Mouse (Mus musculus): ENCODE data around the gene Spn.
"Not testable (repeated sequence)": the region's sequence is repeated elsewhere in the genome, so short reads cannot be mapped to it uniquely, and the experiment has no call there.

The Spn gene

DNA sequence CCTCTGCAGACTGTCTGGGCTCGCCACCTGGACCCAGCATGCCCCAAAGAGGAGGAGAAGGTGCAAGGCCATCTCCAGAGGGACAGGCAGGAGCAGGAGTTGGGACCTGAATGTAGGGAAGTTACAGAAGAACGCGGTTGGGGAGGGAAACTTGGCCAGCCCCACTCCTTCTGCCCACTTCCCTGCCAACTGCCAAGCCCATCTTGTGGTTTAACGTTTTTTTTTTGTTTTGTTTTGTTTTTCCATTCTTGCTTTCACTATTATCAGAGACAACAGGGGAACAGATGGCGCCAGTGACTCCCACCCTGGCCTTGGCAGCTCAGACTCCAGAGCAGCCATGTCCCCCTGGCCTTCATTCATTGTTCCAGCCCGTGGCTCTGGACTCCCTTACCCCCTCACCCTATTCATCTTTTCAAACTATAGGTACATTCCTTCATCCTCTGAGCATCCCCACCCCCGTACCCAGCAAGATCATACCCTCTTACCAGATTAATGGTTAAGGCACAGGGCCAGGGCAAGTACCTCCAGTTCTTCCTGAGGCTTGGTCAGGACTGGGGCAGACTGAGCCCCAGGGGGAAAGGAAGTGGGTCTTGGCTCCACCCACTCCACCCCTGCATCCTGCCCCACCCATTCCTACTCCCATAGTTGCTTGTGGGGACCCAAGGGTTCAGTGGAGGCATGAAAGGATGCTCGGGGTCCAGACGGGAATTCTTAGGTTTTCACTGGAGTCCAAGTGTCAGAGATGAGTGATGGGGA is at the start of gene Spn:
Gene Spn (minus strand): TSS at position 562 of the 756 bp plus-strand sequence.
- no peak for DNase-seq

DNA sequence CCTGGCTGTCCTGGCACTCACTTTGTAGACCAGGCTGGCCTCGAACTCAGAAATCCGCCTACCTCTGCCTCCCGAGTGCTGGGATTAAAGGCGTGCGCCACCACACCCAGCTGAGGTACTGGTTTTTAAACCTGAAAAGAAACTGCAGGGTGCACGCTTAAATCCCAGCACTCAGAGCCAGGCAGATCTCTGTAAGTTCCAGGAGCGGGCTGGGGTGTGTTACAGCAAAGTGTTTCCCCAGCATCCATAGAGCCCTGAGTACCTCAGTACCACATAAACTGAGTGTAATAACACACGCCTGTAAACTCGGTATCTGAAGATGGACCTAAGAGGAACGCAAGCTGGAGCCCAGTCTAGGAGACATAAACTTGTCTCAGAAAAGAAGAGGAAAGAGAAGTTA is 49.7 kb upstream of the Spn start:
- DNase-seq, result no peak

DNA sequence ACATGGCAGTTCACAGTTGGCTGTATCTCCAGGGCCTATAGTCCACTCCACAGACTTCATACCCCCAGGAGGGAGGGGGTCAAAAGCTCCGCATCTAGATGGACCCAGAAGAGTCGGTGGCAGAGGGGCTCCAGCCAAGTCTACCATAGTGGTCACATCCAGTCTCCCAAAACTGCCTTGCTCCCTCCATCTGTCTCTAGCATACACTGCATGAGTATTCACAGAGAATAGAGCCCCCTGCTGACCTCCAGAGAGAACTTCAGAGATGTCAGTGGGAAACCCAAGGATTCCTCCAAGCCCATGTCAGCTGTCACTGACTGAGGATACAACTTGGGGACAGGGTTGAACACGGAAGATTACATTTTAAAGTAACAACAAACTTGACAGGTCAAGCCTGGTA is 48.0 kb upstream of the Spn start:
- DNase-seq, result no peak

DNA sequence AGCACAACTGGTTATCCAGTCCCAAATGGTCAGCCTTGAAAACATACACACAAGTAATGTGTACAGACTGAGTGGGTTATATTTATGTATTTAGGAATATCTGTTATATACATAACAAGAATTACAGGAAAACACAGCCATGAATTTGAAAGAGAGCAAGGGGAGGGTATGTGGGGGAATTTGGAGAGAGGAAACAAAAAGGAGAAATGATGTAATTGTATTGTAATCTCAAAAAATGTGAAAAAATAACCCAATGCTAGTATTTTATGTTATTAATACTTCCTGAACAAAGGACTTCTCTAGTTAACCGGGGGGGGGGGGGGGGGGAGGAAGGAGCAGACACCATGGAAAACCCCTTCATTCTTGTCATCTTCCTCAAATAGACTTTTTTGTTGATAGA is 47.1 kb upstream of the Spn start:
- no peak for DNase-seq

DNA sequence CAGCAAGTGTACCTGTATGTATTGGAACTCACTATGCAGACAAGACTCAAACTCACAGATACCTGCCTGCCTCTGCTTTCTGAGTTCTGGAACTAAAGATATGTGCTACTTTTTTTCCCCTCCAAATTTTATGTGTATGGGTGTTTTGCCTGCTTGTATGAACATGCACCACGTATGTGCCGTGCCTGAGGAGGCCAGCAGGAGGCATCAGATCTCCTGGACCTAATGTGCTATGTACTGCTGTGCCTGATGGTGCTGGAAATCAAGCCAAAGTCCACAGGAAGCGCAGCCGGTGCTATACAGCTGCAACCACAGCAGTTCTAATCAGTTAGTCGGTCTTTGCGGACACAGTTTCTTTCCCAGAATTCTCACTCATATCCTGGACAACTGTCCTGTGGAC is 46.2 kb upstream of the Spn start:
- no peak for DNase-seq

DNA sequence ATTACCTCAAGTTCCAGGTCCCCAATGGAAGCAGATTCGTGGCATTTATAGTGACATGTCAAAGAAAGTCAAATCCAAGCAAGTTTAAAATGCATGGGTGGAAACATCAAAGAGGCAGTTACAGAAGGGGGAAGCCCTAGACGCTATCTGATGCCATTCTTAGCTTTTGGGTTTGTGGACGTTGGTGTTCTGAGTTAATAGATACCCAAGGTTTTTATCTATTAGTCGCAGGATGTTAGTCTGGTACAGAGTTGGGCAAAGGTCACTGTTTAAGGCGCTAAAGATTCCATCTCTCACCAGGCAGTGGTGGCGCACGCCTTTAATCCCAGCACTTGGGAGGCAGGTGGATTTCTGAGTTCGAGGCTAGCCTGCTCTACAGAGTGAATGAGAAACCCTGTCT is 45.7 kb upstream of the Spn start:
- no peak for DNase-seq

DNA sequence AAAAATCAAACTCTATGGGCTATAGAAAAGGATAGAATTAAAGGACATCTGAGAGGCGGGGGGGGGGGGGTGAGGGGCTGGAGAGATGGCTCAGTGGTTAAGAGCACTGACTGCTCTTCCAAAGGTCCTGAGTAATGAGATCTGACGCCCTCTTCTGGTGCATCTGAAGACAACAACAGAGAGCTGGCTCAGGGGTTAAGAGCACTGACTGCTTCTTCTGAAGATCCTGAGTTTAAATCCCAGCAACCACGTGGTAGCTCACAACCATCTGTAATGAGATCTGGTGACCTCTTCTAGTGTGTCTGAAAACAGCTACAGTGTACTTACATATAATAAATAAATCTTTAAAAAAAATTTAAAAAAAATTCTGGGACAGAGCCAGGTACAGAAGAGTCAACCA is 44.1 kb upstream of the Spn start:
- DNase-seq, result not testable (repeated sequence)

DNA sequence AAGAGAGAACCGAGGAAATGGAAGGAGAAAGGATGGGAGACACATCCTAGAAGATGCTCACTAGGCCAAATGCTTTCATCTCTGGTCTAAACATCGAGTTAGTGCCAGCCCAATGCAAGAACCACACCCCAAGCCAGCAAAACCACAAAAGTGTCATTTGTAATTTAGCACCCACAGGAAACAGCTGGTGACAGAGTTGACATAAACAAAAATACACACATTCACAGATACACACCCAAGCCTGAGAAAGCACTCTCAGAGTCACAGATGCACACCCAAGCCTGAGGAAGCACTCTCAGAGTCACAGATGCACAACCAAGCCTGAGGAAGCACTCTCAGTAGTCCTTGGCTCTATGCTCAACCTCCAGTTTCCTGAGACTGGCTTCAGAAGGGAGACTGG is 43.2 kb upstream of the Spn start:
- DNase-seq, result no peak

DNA sequence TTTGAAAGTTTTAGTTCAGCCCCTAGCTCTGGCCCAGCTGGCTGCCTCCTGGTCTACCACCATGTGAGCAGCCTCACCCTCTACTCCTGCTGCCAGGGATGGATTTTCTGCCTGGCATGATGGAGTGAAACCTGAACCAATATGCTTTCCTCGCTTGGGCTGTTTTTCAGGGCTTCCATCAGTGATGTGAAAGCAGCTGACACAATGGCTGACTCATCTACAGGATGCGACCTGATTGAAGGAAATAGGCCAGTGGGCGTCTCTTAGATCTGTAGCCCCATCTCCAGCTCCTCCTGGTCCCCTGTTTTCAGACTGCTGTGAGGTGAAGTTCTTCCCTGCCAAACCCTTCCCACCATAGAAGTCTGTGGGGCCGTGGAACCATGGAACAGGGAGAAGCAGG is 39.3 kb upstream of the Spn start:
- no peak for DNase-seq

DNA sequence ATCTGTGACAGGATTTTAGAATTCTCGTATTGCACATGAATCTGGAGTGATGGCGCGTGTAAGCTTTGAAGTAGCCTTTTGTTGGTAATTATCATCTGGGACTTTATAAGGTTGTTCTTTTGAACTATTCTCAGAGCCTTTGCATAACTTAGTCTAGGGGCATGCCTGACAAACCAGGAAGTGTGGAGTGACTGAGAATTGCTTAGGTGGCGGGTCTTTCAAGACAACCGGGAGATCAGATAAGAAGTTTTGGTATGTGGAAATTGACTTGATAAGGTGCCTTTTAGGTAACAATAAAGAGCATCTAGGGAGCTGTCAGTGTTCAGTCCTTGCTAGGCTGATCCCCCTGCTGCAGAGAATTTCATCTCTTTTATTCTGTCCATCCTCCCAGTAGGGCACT is 28.9 kb upstream of the Spn start:
- DNase-seq, result no peak

DNA sequence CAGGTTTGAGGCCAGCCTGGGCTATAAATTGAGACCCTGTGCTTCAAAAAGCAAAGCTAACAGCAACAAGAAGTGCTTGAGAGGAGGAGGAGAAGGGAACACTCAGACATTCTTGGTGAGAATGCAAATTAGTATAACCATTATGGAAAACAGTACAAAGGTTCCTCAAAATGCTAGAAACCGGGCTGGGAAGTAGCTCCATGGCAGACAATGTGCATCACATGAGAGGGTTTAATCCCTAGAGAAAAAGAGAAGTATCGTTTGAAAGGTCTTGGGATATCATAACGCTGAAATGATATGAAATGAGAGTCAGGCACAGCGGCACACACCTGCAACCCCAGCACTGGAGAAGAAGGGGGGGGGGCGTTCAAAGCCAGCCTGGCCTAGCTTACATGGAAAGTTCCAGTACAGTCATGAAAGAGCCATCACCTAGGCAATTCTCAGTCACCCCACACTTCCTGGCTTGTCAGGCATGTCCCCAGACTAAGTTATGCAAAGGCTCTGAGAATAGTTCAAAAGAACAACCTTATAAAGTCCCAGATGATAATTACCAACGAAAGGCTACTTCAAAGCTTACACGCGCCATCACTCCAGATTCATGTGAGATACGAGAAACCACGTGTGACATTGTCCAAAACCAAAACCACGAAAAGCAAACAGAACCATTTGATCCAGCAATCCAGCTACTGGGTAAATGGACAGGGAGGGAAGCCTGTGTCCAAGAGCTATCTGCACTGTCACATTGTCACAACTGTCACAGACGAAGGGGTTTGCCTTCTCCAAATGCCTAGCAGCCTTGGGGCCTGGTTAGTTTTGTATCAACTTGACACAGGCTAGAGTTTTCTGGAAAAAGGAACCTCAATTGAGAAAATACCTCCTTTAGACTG is 28.2 kb upstream of the Spn start:
- DNase-seq, result no peak

DNA sequence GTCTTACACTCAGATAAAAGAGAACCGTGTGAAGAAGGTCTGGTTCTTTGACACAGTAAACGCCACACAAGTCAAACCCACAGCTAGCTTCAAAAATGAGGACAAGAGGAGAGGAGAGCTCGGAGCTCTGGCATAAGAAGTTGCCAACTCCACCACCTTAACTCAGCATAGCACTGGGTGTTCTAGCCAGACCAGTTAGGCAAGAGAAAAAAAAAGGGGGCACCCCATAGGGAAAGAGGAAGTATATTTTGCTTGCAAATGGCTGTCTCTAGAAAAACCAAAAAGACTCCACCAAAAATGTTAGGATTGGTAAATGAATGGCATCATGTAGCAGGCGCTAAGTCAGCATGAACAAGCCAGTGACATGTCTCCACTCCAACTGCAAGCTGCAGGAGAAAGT is 26.4 kb upstream of the Spn start:
- DNase-seq, result no peak

DNA sequence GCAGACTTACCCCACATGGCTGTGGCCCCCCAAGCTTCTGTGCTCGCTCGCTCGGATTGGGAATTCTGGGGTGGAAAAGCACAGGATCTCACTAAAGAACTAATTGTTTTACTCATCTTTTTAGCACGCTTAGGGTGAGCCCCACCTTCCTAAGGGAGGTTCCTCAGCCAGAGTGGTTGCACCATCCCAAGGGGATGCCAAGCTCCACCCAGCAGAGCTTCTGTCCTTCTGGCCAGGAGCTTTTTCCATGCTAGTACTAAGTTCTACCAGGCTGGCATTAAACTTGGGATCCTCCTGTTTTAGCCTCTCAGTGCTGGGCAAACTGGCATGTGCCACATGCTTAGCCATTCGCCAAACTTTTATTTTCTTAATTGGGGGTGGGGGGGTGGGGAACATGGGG is 24.9 kb upstream of the Spn start:
- no peak for DNase-seq

DNA sequence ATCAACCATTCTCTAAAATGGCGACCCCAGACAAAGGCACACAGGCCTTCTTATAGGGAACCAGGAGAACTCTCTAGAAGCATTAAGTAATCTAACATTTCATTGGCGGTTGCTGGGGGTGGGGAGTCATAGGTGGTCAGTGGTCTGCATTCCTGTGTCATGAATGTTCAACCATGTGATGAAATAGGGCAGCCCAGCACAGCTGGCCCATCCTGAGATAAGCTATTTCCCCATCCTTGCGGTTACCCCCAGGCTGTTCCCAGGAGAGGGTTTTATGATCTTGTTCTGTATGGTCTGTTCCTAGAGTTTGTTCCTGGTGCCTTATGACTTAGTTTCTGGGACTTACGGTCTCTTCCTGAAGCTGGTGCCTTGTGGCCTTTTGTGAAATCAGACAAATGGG is 19.9 kb upstream of the Spn start:
- DNase-seq, result no peak

DNA sequence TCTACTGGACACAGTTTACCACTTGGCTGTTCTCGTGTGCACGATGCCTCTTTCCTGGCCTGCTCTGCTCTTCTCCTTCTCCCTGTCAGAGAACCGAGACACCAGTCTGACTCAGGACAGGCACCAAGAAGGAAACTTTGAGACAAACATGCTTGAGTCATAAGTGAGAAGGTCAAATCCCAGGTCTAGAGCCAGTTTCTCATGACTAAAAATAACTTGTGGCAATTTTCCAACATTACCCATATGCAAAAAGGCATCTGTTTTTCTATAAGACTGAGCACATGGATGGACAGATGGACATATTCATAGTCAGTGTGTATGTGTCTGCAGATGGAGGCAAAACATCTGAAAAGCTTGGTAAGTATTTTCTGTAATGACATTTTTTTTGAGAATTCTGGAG is 15.9 kb upstream of the Spn start:
- no peak for DNase-seq

DNA sequence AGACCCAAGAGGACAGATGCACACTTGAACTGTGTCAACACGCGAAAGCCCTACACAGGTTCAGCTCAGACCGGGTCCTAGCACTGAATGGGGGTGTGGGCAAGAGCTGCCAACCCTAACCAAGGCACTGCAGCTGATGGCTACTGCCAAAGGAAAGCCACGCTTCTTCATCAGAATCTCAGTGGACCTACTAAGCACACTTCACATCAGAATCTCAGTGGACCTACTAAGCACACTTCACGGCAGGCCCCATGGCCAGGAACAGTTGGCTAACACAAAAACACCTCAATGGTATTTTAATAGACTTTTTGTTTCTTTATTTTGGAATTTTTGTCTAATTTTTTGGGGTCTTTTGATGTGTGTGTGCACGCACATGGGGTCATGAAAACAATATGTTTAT is 14.8 kb upstream of the Spn start:
- DNase-seq, result no peak

DNA sequence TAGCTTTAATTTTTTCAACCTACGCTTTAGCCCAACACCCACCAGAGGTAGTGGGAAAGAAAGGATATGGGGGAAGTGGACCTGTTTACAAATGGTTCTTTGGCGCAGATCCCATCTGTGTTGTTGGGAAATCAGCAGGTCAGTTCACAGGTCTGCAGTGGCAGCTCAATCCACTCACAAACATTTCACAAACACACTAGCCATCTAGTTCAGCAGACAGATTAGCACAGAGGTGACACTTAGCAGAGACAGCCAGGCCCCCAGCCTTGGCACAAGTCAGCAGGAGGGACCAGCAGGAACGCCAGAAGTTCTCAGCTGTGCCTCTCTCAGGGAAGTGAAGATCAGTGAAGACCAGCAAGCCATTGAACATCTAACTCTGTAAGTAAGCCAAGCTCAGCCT is 10.3 kb upstream of the Spn start:
- no peak for DNase-seq

DNA sequence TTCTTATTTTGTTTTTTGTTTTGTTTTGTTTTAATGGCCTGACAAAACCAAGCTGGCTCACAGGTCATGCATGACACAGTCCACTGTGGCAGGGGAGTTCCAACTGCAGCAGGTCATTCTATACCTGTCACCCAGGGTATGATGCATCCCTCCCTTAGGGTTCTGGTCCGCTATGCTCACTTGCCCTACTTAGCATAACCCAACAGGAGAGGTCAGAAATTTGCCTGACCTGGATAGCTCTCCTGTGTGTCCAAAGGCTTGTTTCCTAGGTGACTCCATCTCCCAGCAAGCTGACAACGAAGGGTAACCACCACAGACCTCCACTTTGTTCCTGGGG is 8.6 kb upstream of the Spn start:
- no peak for DNase-seq

DNA sequence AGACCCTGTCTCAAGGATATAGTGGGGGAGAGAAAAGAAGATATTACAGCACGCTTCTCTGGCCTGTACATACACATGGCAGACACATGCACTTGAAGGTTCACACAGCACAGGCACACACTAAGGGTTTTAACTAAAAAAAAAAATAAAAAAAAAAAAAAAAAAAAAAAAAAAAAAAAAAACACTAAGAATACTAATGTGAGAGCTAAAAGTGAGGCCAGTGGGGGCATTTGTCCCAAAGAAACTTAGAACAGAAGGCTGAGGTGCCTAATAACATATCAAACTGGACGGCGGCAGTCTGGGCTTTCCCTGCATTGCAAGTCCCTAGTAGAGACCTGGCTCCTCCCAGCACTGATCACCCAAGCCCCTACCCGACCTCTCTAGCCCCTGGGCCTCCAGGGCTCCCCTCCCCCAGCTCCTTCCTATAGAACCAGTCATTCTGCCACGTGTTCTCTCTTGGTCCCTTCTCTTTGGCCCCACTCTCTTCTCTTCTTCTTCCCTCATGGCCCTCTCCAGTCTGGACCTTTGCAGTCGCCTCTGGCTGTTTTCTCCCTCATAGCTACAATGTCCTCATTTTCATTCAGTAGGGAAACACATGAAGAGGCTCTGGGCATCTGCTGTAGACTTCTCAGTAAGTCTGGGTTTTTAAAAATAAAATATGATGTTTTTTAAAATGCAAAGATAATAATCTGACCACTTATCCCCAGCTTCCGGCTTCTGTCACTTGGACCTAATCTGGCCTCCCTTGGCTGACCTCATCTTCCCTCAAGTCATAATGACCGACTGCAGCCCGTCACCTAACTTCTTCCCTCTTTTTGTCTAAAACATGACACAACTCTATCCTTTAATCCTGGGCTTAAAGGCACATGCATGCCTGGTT is 8.0 kb upstream of the Spn start:
- no peak for DNase-seq

DNA sequence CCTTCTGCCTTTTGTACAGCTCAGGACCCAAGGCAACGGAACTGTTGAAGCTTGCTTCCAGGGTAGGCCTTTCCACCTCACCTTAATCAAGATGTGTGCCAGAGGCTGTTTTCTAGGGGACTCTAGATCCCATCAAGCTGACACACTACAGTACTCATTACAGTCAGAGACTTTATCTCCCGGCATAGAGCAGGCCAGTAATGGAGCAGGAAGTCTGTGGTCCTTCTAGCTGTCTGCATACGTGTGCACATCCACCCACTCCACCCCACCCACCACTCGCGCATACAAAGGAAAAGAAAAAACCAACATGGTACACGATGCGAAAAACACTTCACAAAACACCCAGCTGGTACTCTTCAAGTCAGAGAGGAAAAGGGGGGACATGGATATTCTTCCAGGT is 6.8 kb upstream of the Spn start:
- no peak for DNase-seq

DNA sequence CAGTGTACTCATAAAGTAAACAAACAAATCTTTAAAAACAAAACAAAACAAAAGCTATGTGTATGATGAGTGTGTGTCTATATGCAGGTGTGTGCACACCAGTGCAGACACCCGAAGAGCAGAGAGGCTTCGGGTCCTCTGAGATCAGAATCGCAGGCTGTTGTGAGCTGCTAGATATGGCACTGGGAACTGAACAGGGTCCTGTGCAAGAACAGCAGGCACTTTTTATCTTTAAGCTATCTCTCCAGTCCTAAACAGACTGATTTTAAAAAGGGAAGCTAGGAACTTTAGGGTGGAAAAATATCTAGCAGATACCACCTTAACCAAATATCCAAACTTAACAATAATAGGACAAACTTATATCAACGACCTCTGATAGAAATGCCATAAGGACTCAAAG is 5.0 kb upstream of the Spn start:
- no peak for DNase-seq

DNA sequence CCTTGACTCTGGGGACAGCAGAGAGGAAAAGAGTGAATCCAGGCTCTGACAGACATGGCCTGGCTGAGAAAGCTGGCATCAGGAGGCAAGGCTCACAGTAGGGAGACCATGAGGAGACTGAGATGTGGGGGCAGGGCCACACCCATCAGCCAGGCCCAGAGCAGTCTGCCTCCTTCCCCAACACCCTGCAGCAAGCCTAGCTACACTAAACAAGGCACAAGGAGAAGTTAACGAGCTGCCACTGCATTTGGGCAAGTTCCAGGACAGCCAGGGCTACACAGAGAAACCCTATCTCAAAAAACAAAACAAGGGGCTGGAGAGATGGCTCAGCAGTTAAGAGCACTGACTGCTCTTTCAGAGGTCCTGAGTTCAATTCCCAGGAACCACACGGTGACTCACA is 4.6 kb upstream of the Spn start:
- DNase-seq, result no peak

DNA sequence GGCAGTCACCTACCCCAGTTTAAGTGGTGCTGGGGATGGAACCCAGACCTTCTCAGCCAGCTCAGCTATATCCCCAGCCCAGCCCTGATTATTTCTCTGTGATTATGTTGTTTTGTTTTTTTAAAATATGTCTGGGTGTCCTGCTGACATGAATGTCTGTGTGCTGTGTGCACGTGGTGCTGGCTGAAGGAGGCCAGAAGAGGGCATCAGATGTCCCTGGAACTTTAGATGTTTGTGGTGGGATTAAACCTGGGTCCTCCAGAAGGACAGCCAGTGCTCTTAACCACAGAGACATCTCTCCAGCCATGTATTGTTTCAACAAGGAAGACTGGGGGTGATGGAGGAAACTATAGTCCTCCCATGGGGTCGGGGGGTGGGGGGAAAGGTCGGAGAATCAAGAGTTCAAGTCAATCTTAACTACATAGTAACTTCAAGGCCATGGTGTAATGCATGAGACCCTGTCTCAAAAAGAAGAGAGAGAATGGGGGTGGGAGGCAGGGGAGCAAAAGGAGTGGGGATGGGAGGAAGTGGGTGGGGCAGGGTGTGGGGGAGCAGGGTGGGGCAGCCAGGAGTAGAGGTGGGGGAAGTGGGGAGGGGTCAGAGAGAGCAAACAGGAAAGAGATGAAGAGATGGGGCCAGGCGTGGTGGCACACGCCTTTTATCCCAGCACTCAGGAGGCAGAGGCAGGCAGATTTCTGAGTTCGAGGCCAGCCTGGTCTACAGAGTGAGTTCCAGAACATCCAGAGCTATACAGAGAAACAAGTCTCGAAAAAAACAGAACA is 3.2 kb upstream of the Spn start:
- no peak for DNase-seq
